Mouse (Mus musculus) MEL (cell line): ENCODE data around the gene Gm20708. TPM values are rescaled to one million over a fixed set of nuclear protein-coding genes. Genes with fewer than 3 reads are reported as not detected.

Experiments used
- DNase-seq: peaks from one replicate; pipeline ENCODE4 v3.0.0; 2011; ENCODE audit warnings: low read depth, low spot score
- H3K27ac ChIP-seq: 2 replicates; pipeline ENCODE4 v1.5.1; 2012; ENCODE audit warnings: low read depth, mild to moderate bottlenecking, control low read depth, low read length, moderate library complexity; ENCODE audit not compliant: control insufficient read depth
- H3K27me3 ChIP-seq, 2 experiments: fragments of 150-350 bp in 1 of 2; sonication (generic) in 1 of 2; 2 replicates each; pipeline ENCODE4 v1.6.1; 2012; ENCODE audit warnings: low read length in 2 of 2, mild to moderate bottlenecking in 2 of 2, improper control_type of control experiment in 1 of 2, moderate library complexity in 1 of 2; ENCODE audit not compliant: insufficient read depth in 2 of 2, control insufficient read depth in 1 of 2
- H3K36me3 ChIP-seq, 2 experiments: 2 replicates each; pipeline ENCODE4 v1.6.1; 2012 to 2014; ENCODE audit warnings: low read length in 2 of 2, improper control_type of control experiment in 1 of 2, inconsistent platforms in 1 of 2, mild to moderate bottlenecking in 1 of 2; ENCODE audit not compliant: insufficient read depth in 2 of 2, control insufficient read depth in 1 of 2
- H3K4me1 ChIP-seq, 2 experiments: fragments of 150-350 bp in 1 of 2; sonication (generic) in 1 of 2; 2 replicates each; pipeline ENCODE4 v1.6.1; 2012; ENCODE audit warnings: low read length in 2 of 2, improper control_type of control experiment in 1 of 2, mild to moderate bottlenecking in 1 of 2; ENCODE audit not compliant: insufficient read depth in 2 of 2, control insufficient read depth in 1 of 2
- H3K4me3 ChIP-seq, 2 experiments: fragments of 150-350 bp in 1 of 2; sonication (generic) in 1 of 2; 2 replicates each; pipeline ENCODE4 v1.5.1; 2012; ENCODE audit warnings: low read depth in 2 of 2, low read length in 2 of 2, mild to moderate bottlenecking in 2 of 2, moderate library complexity in 2 of 2, control low read depth in 1 of 2, improper control_type of control experiment in 1 of 2; ENCODE audit not compliant: control insufficient read depth in 1 of 2, insufficient read depth in 1 of 2
- H3K79me2 ChIP-seq: 2 replicates; pipeline ENCODE4 v1.6.1; 2012; ENCODE audit warnings: mild to moderate bottlenecking, low read length, moderate library complexity; ENCODE audit not compliant: control insufficient read depth, poor library complexity, insufficient read depth
- H3K9ac ChIP-seq: 2 replicates; pipeline ENCODE4 v1.6.1; 2012; ENCODE audit warnings: low read depth, mild to moderate bottlenecking, control low read depth, low read length, moderate library complexity; ENCODE audit not compliant: control insufficient read depth, poor library complexity, severe bottlenecking
- H3K9me3 ChIP-seq: fragments of 150-350 bp; sonication (generic); replicated peaks from 2 replicates; pipeline ENCODE4 v1.6.1; 2012; ENCODE audit warnings: mild to moderate bottlenecking, low read length, improper control_type of control experiment, moderate library complexity; ENCODE audit not compliant: insufficient read depth
- BHLHE40 ChIP-seq: IDR thresholded peaks from 2 replicates; pipeline ENCODE4 v1.6.1; 2012; ENCODE audit warnings: low read depth, mild to moderate bottlenecking, inconsistent platforms, low read length, improper control_type of control experiment, borderline replicate concordance
- CHD2 ChIP-seq: IDR thresholded peaks from 2 replicates; pipeline ENCODE4 v1.6.1; 2011; ENCODE audit warnings: low read length, improper control_type of control experiment
- CTCF ChIP-seq, 3 experiments: IDR thresholded peaks in 2 of 3; conservative IDR thresholded peaks in 1 of 3; 2 replicates each; pipeline ENCODE4 v1.5.1; 2011 to 2012; ENCODE audit warnings: low read length in 3 of 3, low read depth in 2 of 3, mild to moderate bottlenecking in 2 of 3, improper control_type of control experiment in 1 of 3, inconsistent platforms in 1 of 3, mixed read lengths in 1 of 3, moderate library complexity in 1 of 3; ENCODE audit not compliant: control insufficient read depth in 1 of 3, insufficient read depth in 1 of 3, poor library complexity in 1 of 3, severe bottlenecking in 1 of 3
- E2F4 ChIP-seq: IDR thresholded peaks from 2 replicates; pipeline ENCODE4 v1.6.1; 2011; ENCODE audit warnings: low read depth, low read length, improper control_type of control experiment, borderline replicate concordance
- EP300 ChIP-seq, 2 experiments: IDR thresholded peaks; 2 replicates each; pipeline ENCODE4 v1.6.1; 2011; ENCODE audit warnings: improper control_type of control experiment in 2 of 2, low read length in 2 of 2, low read depth in 1 of 2, mild to moderate bottlenecking in 1 of 2
- GABPA ChIP-seq: IDR thresholded peaks from 2 replicates; pipeline ENCODE4 v1.6.1; 2012; ENCODE audit warnings: low read depth, mild to moderate bottlenecking, inconsistent platforms, low read length, improper control_type of control experiment, moderate library complexity
- HCFC1 ChIP-seq: IDR thresholded peaks from 2 replicates; pipeline ENCODE4 v1.6.1; 2012; ENCODE audit warnings: low read depth, mild to moderate bottlenecking, inconsistent platforms, low read length, improper control_type of control experiment, moderate library complexity
- JUND ChIP-seq: IDR thresholded peaks from 2 replicates; pipeline ENCODE4 v1.6.1; 2011; ENCODE audit warnings: low read depth, mild to moderate bottlenecking, improper control_type of control experiment, low read length
- MAZ ChIP-seq: IDR thresholded peaks from 2 replicates; pipeline ENCODE4 v1.6.1; 2012; ENCODE audit warnings: low read depth, mild to moderate bottlenecking, inconsistent platforms, low read length, improper control_type of control experiment
- MYB ChIP-seq: IDR thresholded peaks from 2 replicates; pipeline ENCODE4 v1.6.1; 2011; ENCODE audit warnings: mild to moderate bottlenecking, low read depth, low read length, improper control_type of control experiment
- MYC ChIP-seq: IDR thresholded peaks from 2 replicates; pipeline ENCODE4 v1.6.1; 2011; ENCODE audit warnings: low read depth, mild to moderate bottlenecking, low read length, improper control_type of control experiment, moderate library complexity
- NELFE ChIP-seq: IDR thresholded peaks from 2 replicates; pipeline ENCODE4 v1.6.1; 2011; ENCODE audit warnings: low read depth, low read length, improper control_type of control experiment
- NRF1 ChIP-seq: IDR thresholded peaks from 2 replicates; pipeline ENCODE4 v1.6.1; 2014; ENCODE audit warnings: low read depth, mild to moderate bottlenecking, inconsistent platforms, low read length, improper control_type of control experiment, moderate library complexity; ENCODE audit not compliant: poor library complexity, insufficient read depth, severe bottlenecking
- POLR2AphosphoS2 ChIP-seq: IDR thresholded peaks from 2 replicates; pipeline ENCODE4 v1.6.1; 2011; ENCODE audit warnings: low read length, improper control_type of control experiment
- RAD21 ChIP-seq: IDR thresholded peaks from 2 replicates; pipeline ENCODE4 v1.6.1; 2011; ENCODE audit warnings: mild to moderate bottlenecking, low read depth, low read length, improper control_type of control experiment
- RCOR1 ChIP-seq: IDR thresholded peaks from 2 replicates; pipeline ENCODE4 v1.6.1; 2012; ENCODE audit warnings: low read depth, mild to moderate bottlenecking, inconsistent platforms, low read length, improper control_type of control experiment
- SIN3A ChIP-seq: IDR thresholded peaks from 2 replicates; pipeline ENCODE4 v1.6.1; 2012; ENCODE audit warnings: low read length, improper control_type of control experiment, inconsistent platforms
- SMC3 ChIP-seq: IDR thresholded peaks from 2 replicates; pipeline ENCODE4 v1.6.1; 2011; ENCODE audit warnings: low read depth, low read length, improper control_type of control experiment
- TAL1 ChIP-seq: IDR thresholded peaks from 2 replicates; pipeline ENCODE4 v1.6.1; 2012; ENCODE audit warnings: mild to moderate bottlenecking, inconsistent platforms, low read length, moderate library complexity, mixed read lengths
- TCF12 ChIP-seq: IDR thresholded peaks from 2 replicates; pipeline ENCODE4 v1.6.1; 2014; ENCODE audit warnings: low read depth, mild to moderate bottlenecking, inconsistent platforms, low read length, improper control_type of control experiment, moderate library complexity
- UBTF ChIP-seq: IDR thresholded peaks from 2 replicates; pipeline ENCODE4 v1.6.1; 2012; ENCODE audit warnings: low read depth, mild to moderate bottlenecking, inconsistent platforms, low read length, improper control_type of control experiment, moderate library complexity, borderline replicate concordance; ENCODE audit not compliant: insufficient read depth
- USF1 ChIP-seq: IDR thresholded peaks from 2 replicates; pipeline ENCODE4 v1.6.1; 2014; ENCODE audit warnings: low read depth, mild to moderate bottlenecking, inconsistent platforms, low read length, improper control_type of control experiment, moderate library complexity
- USF2 ChIP-seq, 2 experiments: IDR thresholded peaks; 2 replicates each; pipeline ENCODE4 v1.6.1; 2011 to 2012; ENCODE audit warnings: improper control_type of control experiment in 2 of 2, low read length in 2 of 2, borderline replicate concordance in 1 of 2, inconsistent platforms in 1 of 2, low read depth in 1 of 2, mild to moderate bottlenecking in 1 of 2; ENCODE audit not compliant: insufficient read depth in 1 of 2
- ZC3H11A ChIP-seq: IDR thresholded peaks from 2 replicates; pipeline ENCODE4 v1.6.1; 2012; ENCODE audit warnings: low read depth, mild to moderate bottlenecking, inconsistent platforms, low read length, improper control_type of control experiment
- ZKSCAN1 ChIP-seq: IDR thresholded peaks from 2 replicates; pipeline ENCODE4 v1.6.1; 2012; ENCODE audit warnings: low read depth, mild to moderate bottlenecking, inconsistent platforms, low read length, improper control_type of control experiment, moderate library complexity
- ZMIZ1 ChIP-seq: IDR thresholded peaks from 2 replicates; pipeline ENCODE4 v1.6.1; 2012; ENCODE audit warnings: low read depth, mild to moderate bottlenecking, inconsistent platforms, low read length, improper control_type of control experiment, moderate library complexity
- polyA plus RNA-seq, 2 experiments: library from polyadenylated mRNA; stranded (reverse) in 1 of 2; unstranded in 1 of 2; fragments of >175 nt in 1 of 2; fragments of >200 nt in 1 of 2; gene quantifications; 2 replicates each; pipeline versions ENCODE4 v1.2.1 to v1.2.4; 2012; ENCODE audit warnings: low replicate concordance in 2 of 2, low read depth in 1 of 2; ENCODE audit not compliant: insufficient read length in 2 of 2, insufficient read depth in 1 of 2, missing spikeins in 1 of 2
- total RNA-seq: library from RNA; depleted of rRNA; stranded (reverse); fragments of 300-350 nt; gene quantifications from 2 replicates; pipeline ENCODE4 v1.2.3, GENCODE M21; 2012

Gm20708 gene
- total and polyA plus RNA-seq, 3 experiments = 0.70 to 0.85 TPM; not detected in 1

DNA sequence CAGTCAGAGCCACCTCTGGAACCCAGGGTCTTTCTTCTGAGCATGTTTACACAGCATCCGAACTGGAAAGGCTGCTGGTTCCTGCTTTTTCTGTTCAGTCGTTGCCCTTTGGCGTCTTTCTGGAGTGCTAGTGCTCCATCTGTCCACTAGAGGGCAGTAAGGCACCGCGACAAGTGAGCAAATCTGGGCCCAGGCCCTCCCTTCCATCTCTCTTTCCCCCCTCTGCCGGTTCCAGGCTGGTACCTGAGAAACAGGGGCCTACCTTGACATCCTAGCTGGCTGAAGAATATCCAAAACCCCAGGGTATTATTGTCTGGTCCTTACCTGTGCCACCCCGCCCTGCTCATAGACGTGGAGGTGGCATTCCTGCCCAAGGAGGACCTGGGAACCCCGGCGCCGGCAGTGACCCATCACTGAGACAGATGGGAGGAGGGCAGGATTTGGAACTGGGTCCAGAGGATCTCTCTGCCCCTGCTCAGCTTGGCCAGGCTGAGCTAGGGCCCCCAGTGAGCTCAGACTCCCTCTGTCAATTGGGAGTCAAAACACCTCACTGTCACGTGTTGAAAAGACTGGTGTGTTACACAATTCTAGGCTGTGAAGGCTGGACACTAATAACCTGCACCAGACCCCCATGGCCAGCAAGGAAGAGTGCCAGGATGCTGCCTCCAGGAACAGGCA is 61.4 kb downstream of the Gm20708 start:
- DNase-seq = peak; percentile 84

DNA sequence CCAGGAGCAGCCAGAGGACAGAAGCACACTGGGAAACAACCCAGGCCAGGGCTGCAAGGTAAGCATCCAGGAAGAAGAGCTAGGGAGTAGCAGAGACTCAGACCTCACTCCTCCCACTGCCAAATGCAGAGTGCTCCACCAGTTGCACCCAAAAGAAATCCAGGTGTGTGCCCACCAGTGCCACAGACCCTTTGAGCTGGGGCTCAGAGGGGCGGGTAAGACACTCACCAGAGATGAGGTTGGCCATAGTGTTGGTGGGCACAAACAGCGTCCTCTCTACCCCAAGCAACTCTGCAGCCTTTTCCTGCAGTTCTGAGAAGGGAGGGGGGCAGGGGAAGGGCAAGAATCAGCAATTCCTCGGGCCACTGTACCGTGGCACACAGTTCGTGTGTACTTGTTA is 61.9 kb downstream of the Gm20708 start:
- Histone ChIP-seq H3K36me3 (no peaks in the 10 kb centered on the region), H3K79me2 (no peaks in the 10 kb centered on the region), H3K9ac (no peak overlapping the region), H3K27me3 (peaks cover 0 to 2% of the 10 kb centered on the region in 2 experiments; a peak in 1 of 4 replicates), H3K4me3 (no peak overlapping the region), H3K9me3 (no peaks in the 10 kb centered on the region), H3K4me1 (no peaks in the 10 kb centered on the region), H3K27ac (no peak overlapping the region)
- no peak for DNase-seq
- TF ChIP-seq MYB (no peak), RCOR1 (no peak), E2F4 (no peak), ZMIZ1 (no peak), MAZ (no peak), POLR2AphosphoS2 (no peak), SIN3A (no peak), HCFC1 (no peak), JUND (no peak), CHD2 (no peak), MYC (no peak), NELFE (no peak), TCF12 (no peak), USF1 (no peak), TAL1 (no peak), EP300 (IDR thresholded peaks at IDR 0.05; ENCODE audit: low read depth in 1 of 2, low read length in 2 of 2) (no peak), NRF1 (no peak)

More for the DNA sequence above, 61.4 kb downstream of the Gm20708 start:
- Histone ChIP-seq H3K9ac (no peak overlapping the region), H3K27ac (no peak overlapping the region), H3K36me3 (no peaks in the 10 kb centered on the region), H3K4me3 (no peak overlapping the region), H3K79me2 (no peaks in the 10 kb centered on the region), H3K4me1 (no peaks in the 10 kb centered on the region), H3K9me3 (no peaks in the 10 kb centered on the region), H3K27me3 (peaks cover 0 to 2% of the 10 kb centered on the region in 2 experiments; a peak in 1 of 4 replicates)
- TF ChIP-seq EP300 (IDR thresholded peaks at IDR 0.05; ENCODE audit: low read depth in 1 of 2, low read length in 2 of 2) = no peak
- no peak for TF ChIP-seq NELFE
- TF ChIP-seq SIN3A = peak; percentile 20; the same call in 1 of the 2 replicates
- no peak for TF ChIP-seq ZMIZ1
- no peak for TF ChIP-seq USF2 (IDR thresholded peaks at IDR 0.05; ENCODE audit: borderline replicate concordance in 1 of 2, insufficient read depth in 1 of 2, low read depth in 1 of 2, low read length in 2 of 2)
- no peak for TF ChIP-seq UBTF
- peak; percentile 87 for TF ChIP-seq SMC3
- no peak for TF ChIP-seq JUND
- peak; percentile 97 for TF ChIP-seq RAD21
- no peak for TF ChIP-seq ZKSCAN1
- 0 out of 2 replicates have a peak, but pooled peaks have one; percentile 34 for TF ChIP-seq MAZ
- peak; percentile 84 for TF ChIP-seq ZC3H11A
- TF ChIP-seq BHLHE40 = 0 out of 2 replicates have a peak, but pooled peaks have one; percentile 11
- peak; percentile 96 to 98 (median 97) for TF ChIP-seq CTCF (IDR thresholded peaks at IDR 0.05 in 2 of 3, conservative IDR thresholded peaks at IDR 0.05 in 1 of 3; ENCODE audit: control insufficient read depth in 1 of 3, insufficient read depth in 1 of 3, low read depth in 2 of 3, low read length in 3 of 3, poor library complexity in 1 of 3, severe bottlenecking in 1 of 3)
- TF ChIP-seq GABPA = no peak
